Mouse (Mus musculus) CD4-positive, CD25-positive, alpha-beta regulatory T cell, adult 2 months (primary cell): ENCODE data around the gene Fastk.

Experiments
- DNase-seq: peaks from one replicate; pipeline ENCODE4 v3.0.0-alpha.2; 2012; ENCODE audit warnings: low read depth, low spot score

Fastk gene

DNA sequence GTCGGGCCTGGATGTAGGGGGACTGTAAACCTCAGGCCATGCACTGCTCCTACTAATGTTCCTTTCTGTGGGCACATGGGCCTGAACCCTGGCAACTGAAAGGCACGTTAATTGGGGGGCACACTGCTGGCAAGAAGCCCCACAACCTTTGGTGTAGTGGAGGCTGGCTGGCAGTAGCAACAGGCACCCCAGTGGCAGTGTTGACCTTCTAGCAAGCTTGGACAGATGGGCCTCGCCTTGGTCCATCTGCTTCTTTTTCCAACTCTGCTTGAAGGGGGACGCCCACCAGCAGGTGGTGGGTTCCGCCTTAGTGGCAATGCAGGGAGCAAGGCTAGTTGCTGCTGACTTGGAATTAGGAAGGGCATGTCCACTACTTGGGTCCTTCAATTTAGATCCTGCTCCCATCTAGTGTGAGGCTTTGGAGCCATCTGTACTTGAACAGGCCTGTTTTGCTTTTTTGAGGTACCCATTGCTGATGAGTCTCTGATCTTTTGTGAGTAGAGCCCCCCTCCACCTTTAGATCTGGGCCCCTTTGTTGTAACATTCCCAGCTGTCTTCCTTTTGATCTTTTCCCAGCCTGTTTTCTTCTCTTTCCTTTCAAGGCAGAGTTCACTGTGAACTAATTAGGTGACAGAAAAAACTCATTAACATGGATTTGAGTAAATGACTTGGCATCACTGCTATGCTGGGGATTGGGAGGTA, 8.3 kb upstream of the Fastk start:
- DNase-seq: no peak

DNA sequence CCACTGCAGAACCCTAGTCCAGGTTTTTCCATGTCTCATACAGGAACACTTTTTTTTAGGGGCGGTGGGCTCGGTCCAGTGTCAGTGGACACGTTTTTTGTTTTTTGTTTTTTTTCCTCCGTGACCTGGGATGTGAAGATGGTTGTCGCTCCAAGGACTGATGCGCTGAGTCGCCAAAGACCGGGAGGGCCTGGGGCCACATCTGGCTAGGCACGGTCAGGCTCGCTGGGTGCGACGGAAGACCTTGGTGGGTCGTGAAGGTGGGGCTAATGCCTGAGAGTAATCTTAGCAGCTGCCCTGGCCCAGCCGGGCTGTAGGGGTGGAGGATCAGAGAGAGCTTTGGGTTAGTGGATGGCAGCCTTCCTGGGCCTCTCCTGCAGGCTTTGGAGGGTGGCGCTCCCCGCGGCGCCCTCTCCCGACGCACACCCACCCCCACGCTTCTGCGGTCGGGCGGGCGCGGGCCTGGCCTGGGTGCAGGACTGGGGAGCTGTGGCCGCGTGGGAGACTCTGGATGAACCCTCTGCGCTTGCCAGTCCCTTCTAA, 7.7 kb upstream of the Fastk start:
- DNase-seq: peak; percentile 44

DNA sequence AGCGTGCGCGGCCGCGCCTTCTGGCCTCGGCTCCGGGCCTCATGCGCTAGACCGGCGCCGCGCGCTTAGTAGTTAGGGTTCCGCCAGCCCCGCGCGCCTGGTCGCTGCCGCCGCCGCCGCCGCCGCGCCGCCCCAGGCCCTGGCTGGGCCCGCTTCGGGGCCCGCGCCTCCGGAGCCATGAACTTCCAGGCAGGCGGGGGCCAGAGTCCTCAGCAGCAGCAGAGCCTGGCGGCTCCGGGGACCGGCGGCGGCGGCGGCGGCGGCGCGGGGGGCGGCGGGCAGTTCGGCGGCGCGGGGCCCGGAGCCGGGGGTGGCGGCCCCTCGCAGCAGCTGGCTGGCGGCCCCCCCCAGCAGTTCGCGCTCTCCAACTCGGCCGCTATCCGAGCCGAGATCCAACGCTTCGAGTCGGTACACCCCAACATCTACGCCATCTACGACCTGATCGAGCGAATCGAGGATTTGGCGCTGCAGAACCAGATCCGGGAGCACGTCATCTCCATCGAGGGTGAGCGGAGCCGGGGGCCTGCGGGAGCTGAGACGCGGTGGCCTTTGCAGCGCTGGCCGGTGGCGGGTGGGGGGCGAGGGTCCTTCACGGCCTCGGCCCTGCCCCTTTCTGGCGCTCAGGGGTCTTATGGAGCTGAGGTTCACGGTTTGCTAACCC, 7.1 kb upstream of the Fastk start, which contains the start of gene Agap3:
Gene Agap3, plus strand, starts transcription at position 148 of the 661 bp plus-strand sequence.
- DNase-seq: peak; percentile 67

DNA sequence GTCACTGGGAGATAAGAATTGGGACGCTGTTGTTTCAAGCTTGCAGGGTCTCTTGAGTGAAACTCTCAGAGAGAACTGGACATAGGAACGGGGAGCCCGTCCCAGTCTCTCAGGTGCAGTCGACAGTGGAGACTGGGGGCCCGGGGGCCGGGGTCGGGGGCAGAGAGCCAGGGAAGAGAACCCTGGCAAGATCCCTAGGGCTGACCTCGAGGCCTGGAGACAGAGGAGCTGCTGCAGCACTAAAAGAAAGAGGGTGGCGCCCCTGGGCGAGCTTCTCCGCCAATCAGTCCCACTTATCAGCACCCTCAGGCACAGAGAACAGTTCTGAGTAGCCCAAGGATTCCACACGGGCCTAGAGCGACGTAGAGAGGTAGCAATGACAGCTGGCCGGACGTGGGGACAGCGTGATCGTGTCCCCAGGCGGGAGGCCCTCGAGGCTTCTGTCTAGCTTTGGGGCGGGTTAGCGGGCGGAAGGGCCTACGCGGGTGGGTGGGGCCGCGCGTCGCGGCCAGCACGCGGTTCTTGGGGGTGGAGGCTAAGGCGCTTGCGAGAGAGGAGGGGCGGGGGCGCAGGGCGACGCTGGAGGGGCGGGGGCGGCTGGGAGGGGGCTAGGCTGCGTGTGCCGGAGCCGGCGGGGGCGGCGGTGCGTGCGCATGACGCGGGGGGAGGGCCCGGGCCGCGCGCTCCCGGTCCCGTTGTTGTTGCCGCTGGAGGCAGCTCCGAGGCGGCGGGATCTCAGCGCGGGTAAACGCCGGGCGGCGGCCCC, 6.4 kb upstream of the Fastk start:
- peak; percentile 94 for DNase-seq

DNA sequence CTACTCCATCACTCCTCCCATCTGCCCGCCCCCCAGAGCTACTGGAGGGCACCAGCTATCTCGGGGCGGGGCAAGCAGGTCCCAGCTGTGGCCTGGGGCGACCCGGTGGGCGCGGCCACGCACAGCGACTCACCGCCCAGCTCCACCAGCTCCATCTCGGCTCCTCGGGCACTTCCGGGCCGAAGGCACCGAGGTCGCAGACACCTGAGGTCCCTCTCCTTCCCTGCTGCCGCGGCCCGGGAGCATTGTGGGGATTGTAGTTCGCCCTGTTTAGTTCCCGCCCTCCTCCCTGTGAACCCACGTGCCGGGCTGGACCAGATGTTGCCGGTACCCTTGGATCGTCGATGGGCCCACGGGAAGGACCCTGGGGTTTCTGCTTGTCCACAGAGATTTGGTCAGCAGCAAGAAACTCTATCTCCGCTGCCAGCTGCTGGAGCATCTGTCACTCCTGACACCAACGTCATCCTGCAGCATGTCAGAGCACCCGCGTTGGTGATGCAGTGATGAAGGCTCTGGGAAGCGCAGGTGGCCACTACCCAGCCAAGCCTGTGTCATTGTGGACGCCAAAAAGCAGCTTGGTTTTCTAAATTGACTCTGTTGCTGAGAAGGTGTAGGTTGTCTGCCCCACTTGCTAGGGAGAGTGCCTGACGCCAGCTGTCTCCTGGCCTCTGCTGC, 2.7 kb upstream of the Fastk start, which contains the start of gene Tmub1:
Gene Tmub1, minus strand, starts transcription at position 231 of the 675 bp plus-strand sequence.
- peak; percentile 91 for DNase-seq

DNA sequence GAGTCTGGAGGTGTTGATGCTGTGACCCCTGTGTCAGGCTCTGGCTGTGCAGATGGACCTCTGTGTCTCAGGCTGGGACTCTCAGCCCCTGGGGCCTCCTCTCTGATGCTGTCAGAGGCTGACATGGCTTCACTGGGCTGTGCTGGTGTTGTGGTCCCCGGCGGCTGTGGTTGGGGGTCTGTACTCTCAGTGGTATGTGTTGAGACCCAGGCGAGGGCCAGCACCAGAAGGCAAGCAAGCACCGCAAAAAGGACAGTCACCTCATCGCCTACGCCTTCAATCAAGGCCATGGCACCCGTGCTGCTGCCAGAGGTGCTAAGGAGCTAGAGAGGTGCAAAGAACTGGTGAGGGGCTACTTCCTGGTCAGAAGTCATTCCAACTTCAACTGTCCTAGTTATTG, 1.5 kb upstream of the Fastk start:
- DNase-seq: no peak

DNA sequence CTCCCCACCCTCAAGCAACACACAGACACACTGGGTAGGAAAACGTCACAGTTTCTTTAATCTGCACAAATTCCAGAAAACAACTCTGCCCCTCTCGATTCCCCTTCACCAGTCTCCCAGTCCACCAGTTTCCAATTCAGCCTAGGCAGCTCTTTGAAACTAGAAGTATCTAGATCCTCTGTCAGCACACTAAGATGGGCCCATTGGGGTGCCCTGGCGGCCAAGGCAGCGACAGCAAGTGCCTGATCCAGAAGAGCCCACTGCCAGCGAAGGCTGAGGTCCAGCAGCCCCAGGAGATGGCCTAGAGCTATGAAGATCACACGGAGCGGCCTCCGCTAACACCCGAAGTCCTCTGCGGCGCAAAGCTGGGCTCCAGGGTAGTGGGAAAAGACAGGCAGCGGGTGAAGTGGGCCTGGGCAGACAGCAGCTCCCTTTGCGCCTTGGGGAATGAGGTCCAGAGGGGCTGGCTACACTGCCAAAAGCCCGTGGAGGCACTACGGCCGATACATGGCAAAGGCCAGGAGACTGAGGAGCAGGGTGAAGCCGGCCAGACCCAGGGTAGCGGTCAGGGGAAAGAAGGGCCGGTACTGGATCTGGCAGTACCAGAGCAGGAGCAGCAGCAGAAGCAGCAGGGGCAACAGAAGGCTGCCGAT, 467 bp upstream of the Fastk start:
- DNase-seq: no peak

DNA sequence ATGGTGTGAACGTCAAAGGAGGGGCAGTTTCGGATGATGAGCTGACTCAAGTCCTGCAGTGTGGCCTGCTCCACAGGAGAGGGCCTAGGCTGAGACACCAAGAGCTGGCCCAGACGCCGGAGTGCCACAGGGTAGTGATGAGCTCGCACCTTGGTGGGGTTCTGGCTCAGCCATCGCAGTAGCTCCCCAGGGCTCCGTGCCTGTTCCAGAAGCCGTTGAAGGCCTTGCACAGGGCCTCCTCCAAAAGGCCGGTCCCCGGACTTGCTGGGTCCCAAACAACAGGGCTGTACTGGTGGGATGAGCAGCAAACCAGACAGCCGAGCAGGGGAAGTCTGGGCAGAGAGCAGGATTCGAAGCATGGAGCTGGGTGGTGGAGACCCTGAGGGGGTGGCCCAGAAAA, 1.2 kb downstream of the Fastk start:
- no peak for DNase-seq

DNA sequence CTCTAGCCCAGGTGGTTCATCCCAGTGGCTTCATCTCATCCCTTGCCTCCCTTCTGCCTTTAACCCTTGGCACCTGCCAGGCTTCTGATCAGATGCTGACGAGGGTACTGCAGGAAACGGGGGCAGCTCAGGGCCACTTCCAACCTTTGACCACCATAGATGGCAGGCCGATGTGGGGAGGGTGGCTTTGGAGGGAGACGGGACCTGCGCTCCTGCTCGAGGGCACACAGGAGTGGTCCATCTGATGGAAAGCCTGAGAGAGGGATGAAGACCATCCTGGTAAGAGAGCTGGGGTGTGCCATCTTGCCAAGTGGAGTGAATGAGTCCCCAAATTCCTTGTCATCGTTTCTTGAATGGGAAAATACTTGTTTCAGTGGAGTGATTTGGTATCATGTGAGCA, 1.9 kb downstream of the Fastk start:
- no peak for DNase-seq

DNA sequence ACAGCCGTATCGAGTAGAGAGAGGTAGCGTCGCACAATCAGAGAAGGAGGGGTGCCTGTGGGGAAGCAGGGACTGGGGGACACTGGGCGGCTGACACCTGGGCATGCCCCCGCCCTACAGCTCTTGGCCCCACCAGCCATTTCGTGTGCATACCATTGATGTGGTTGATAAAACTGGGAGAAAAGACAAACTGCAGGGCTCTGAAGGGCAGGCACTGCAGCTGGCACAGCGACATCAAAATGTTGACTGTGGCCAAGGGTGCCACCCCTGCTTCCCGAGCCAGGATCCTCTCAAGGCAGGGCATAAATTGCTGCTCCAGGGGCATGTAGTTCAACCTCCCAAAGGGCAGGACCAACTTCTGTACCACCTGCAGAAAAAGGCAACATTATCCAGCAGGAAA, 3.1 kb downstream of the Fastk start:
- no peak for DNase-seq

DNA sequence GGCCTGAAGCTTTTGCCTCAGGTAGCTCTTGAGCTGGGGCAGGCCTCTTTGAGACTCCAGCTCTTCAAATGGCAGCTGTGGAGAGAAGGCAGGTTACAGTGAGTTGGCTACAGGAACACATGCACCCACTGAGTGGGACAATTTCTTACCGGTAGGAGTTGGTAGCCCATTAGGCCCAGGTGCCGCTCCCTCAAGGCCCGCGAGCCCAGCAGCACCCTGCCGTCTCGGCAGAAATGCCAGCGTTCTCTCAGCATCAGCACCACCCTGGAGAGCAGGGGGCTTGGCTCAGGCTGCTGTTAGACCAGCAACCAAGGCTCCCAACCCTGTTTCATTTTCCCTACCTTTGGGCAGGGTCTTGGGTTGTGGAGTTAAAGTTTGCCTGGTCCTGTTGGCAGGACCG, 3.9 kb downstream of the Fastk start:
- no peak for DNase-seq

DNA sequence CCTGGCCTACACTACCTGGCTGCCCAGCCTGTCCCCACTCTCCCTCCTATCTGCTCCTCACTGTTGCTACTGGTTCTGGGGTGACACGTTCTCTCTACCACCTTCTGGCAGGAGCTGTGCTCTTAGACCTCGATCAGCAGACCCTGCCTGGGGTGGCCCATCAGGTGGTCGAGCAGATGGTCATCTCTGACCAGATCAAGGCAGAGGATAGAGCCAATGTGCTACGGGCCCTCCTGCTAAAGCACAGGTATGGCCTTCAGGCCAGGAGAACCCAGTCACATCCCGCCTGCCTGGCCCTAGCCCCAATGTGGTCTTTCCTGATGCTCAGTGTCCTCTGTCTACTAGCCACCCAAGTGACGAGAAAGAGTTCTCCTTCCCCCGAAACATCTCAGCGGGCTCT, 11.1 kb downstream of the Fastk start:
- DNase-seq: no peak

DNA sequence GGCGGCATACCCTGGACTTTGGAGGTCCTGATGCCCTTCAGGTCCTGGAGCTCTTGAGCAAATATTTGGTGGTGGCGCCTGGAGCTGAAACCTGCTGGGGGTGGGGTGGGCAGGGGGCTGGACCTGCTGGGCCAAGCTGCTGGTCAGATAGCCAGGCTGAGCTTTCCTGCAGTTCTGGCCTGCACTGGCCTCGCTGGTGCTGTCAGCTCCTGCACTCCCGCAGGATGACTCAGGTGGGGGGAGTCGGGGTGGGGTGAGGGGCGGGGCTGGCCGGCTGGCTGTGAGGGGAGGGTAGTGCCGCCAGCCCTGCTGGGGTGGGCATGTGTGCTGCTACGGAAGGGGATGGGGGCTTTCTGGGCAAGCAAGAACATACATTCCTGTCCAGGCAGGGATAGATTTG, 16.5 kb downstream of the Fastk start:
- DNase-seq: no peak

DNA sequence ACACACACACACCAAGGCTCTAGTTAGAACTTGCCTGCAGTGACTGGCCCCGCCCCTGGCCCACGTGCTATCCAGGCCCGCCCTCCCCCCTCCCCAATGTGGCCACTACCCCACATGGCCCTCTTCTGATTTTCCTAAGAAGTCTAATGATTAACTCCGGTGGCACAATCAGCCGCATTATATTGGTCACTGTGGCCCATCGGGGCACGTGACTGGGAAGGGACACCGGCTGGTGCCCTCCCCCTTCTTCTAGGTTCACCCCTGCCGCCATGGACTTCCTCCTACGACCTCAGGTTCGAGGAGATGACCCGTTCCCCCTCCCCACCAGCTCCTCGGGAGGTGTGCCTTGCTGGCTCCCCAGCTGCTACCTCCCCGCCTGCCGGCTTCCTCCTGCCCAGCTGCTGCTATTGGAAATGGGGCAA, 17.1 kb downstream of the Fastk start:
- DNase-seq: no peak

DNA sequence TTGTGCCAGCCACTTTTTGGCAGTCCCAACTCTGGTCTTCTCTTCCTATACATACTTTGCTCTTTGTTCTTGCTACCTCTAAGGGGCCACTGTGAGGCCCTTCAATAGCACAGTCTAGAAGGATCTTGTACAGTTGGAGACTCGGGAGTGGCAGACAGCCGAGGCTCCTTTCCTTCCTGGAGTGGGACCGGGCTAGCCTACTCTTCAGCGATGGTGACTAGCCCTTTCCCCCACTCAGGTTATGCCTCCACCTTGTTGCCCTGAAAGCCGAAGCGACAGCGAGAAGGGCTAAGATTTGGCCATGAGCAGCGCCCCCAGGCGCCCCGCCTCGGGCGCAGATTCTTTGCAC, 17.8 kb downstream of the Fastk start:
- no peak for DNase-seq

DNA sequence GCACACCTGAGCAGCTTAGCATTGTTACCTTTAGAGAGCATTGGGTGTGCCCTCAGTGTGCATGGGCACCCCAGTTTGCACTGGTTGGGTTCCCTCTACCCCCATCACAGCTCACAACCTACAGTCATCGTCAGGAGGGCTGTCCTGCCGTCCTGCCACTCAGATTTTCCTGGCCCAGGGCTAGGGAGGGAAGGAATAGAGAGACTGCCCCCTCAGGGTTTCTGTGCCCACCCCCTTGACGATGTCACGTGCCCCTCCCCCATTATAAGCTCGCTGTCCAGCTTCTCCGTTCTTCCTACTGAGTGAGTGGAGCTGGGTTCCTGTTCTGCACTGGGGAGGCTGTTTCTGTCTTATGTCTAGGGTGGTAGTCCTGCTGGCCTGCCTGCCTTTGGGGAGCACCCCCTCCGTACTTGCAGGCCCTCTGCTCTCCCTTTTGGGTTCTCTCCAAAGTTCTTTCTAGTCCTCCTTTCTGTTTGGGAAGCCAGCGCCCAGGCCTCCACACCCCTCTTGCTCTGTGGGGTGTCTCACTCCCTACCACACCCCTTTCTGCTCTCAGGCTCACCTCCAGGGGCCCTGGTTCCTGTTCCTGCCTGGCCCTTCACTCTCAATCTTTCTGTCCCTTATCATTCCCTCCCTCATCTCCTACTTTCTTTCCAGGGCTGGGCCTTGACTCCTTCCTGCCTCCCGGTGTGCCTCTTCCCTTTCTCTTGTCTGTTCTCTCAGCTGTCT, 18.4 kb downstream of the Fastk start:
- no peak for DNase-seq

DNA sequence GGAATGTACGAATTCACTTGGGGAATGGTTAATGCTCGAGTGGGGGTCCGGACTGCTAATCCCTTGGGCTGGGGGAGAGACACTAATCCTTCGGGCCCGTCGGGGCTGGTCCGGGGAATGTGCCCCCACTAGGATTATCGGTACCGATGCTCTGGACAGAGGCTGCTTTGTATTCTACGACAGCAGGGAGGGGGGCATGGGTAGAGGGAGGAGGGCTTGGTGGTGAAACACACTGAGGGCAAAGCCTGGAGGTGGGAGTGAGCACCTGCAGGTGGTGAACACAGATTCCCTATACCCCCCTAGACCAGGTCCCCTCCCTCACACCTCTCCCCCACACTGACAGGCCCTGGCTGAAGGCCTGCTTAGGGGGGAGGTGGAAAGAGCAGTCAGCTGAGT, 19.1 kb downstream of the Fastk start:
- peak; percentile 21 for DNase-seq

DNA sequence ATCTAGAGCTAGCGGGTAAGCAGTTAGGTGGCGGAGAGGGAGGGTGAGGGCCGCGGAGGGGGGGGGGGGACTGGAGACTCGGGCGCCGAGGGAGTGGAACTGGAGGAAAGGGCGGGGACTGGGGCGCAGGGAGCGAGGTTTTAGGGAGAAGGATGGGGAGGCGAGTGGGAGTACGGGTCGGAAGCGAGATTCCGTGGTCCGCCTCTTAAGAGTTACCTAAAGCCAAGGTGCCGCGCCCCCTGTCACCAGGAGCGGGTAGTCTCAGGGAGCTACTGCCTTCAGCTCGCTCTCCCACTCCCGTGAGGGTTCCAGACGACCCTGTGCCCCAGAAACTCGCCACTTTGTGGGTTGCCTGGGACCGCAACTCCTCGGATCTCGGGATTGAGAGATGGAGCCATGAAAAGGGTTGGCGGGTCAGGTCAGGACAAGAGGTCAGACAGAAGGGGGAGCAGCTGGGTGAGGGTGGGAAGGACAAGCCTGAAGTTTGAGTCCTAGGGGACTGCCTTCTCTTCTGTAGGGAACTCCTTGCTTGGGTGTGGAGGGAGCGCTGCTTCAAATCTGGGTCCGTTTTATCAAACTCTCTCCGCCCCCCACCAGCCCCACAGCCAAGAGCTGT, 19.6 kb downstream of the Fastk start:
- DNase-seq: peak; percentile 81

DNA sequence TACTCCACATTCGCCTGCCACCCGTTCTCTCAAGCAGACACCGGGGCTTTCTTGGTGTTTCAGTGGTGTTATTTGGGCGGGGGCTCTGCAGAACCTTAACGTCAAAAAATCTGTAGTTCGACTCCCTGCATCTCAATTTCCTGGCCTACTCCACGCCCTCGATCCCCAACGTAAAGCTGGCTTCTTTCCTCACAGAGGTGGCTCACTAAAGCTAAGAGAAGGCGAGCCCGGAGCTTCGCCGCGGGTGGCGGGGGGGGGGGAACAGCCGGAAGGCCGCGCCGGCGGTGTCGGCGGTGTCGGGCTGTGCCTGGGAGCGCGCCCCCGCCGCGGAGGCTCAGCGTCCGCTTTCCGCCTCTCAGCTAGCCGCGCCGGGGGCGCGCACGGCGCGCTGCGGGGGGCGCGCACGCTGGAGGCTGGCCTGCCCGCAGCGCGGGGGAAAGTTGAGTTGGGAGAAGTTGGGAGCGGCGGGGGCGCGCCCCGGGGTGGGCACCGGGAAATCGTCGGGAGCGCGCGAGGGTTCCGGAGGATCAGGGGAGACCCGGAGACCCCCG, 20.2 kb downstream of the Fastk start:
- peak; percentile 95 for DNase-seq
